In genomic region chr2:180222250-180222649, GRCm38 (mm10) we compare ENCODE assay signal across 9 mouse cellular contexts. TPM values are rescaled to one million over a fixed set of nuclear protein-coding genes. Genes with fewer than 3 reads are reported as not detected.
DNase-seq lines count a peak whose midpoint lies in the region; ATAC-seq and TF ChIP-seq lines count a peak whose summit lies in the region.
"Had no signal": no experiment of that assay in that cellular context is flagged by ENCODE, and none has a peak within 500 bp of the region (broad histone marks: within the 10 kb centered on the region; RNA-seq: fewer than 3 reads in every experiment).

No protein-coding gene starts in this region.

- DNase-seq in layer of hippocampus, adult 2 months (ENCODE audit: low spot score in 2 of 2) = no peak
- no peak for DNase-seq in layer of hippocampus, postnatal 10 days (ENCODE audit: low spot score in 2 of 2)
- peak; percentile 61 for DNase-seq in embryonic facial prominence, embryonic 11.5 days (ENCODE audit: low spot score)
- peak; percentile 55 for DNase-seq in kidney, adult 11 months
- DNase-seq in lung, postnatal 14 days = peak; percentile 61
- no peak for DNase-seq in frontal cortex, postnatal 10 days (ENCODE audit: low spot score in 2 of 2)
- no peak for DNase-seq in gastrocnemius, postnatal 36 days
- DNase-seq in gastrocnemius, adult 8-10 months (ENCODE audit: low spot score in 2 of 2) = no peak

- H3K9ac ChIP-seq in embryonic facial prominence, embryonic 11.5 days (replicated peaks; ENCODE audit: low read length) = no peak overlapping the region; the same call in 1 of the 2 replicates
- H3K9ac ChIP-seq: hindbrain, embryonic 15.5 days had no signal

- intact Hi-C loops in gastrocnemius, postnatal 36 days (cut with DNase I) = no loop called here

- no peak overlapping the region for H3K4me3 ChIP-seq in layer of hippocampus, adult 2 months
- H3K4me3 ChIP-seq in embryonic facial prominence, embryonic 11.5 days (ENCODE audit: low read depth, low read length) = no peak overlapping the region
- H3K4me3 ChIP-seq: hindbrain, embryonic 15.5 days had no signal

- no peak overlapping the region for H3K27ac ChIP-seq in layer of hippocampus, adult 2 months
- no peak overlapping the region for H3K27ac ChIP-seq in embryonic facial prominence, embryonic 11.5 days (replicated peaks; ENCODE audit: low read depth, low read length)
- H3K27ac ChIP-seq: hindbrain, embryonic 15.5 days had no signal

- 13% methylated on average over 6 of the region's 6 CpGs for WGBS in embryonic facial prominence, embryonic 11.5 days

- no peak for ATAC-seq in embryonic facial prominence, embryonic 11.5 days (replicated peaks; ENCODE audit: insufficient number of reproducible peaks, low FRiP score, low TSS enrichment, low read depth)

- no peaks in the 10 kb centered on the region for H3K36me3 ChIP-seq in embryonic facial prominence, embryonic 11.5 days (replicated peaks; ENCODE audit: control insufficient read depth, insufficient read depth, low read depth, low read length)
- H3K36me3 ChIP-seq: hindbrain, embryonic 15.5 days had no signal

- peaks cover 18% of the 10 kb centered on the region for H3K27me3 ChIP-seq in embryonic facial prominence, embryonic 11.5 days (ENCODE audit: control insufficient read depth, insufficient read depth, low read length)

- no peaks in the 10 kb centered on the region for H3K9me3 ChIP-seq in embryonic facial prominence, embryonic 11.5 days (replicated peaks; ENCODE audit: control insufficient read depth, low read length)
- H3K9me3 ChIP-seq: hindbrain, embryonic 15.5 days had no signal

- H3K4me2 ChIP-seq in embryonic facial prominence, embryonic 11.5 days (ENCODE audit: low read depth, low read length) = no peak overlapping the region; the same call in 1 of the 2 replicates
- H3K4me2 ChIP-seq: hindbrain, embryonic 15.5 days had no signal

- H3K4me1 ChIP-seq in embryonic facial prominence, embryonic 11.5 days (ENCODE audit: control insufficient read depth, insufficient read depth, low read length) = peaks cover 10% of the 10 kb centered on the region

- TF ChIP-seq CTCF in layer of hippocampus, adult 2 months (conservative IDR thresholded peaks at IDR 0.05) = peak; percentile 61

RNA-seq across cellular contexts. Expression of gene Lama5, which starts 3.4 kb away (rescaled TPM):
- 1 to 10 TPM; 6.9 to 8.9 TPM for total RNA-seq in layer of hippocampus, adult 2 months (2021)
- total RNA-seq in layer of hippocampus, postnatal 10 days (2021) = 1 to 10 TPM; 8.1 to 9.6 TPM
- polyA plus RNA-seq in embryonic facial prominence, embryonic 11.5 days (2014; fragmentation: Nextera tagmentation; extraction: Ambion mirVana) = 6.9 and 11.5 TPM in 2 replicates
- 10 to 100 TPM in 1 of 2 experiments, 1 to 10 TPM in 1; 8.7 to 11.2 TPM for total RNA-seq in gastrocnemius, postnatal 36 days (2021)
- 10 to 100 TPM; 10.8 to 16.5 (median 13.8) TPM for total RNA-seq in gastrocnemius, adult 8-10 months (2022)

RNA-seq across cellular contexts. Expression of gene Rps21, which starts 34.9 kb away (rescaled TPM):
- 100 to 1,000 TPM; 713 to 738 TPM for total RNA-seq in layer of hippocampus, adult 2 months (2021)
- total RNA-seq in layer of hippocampus, postnatal 10 days (2021) = 100 to 1,000 TPM; 654 to 715 TPM
- polyA plus RNA-seq in embryonic facial prominence, embryonic 11.5 days (2014; fragmentation: Nextera tagmentation; extraction: Ambion mirVana) = 516 and 527 TPM in 2 replicates
- total RNA-seq in gastrocnemius, postnatal 36 days (2021) = 100 to 1,000 TPM; 310 to 370 TPM
- 100 to 1,000 TPM; 348 to 580 (median 436) TPM for total RNA-seq in gastrocnemius, adult 8-10 months (2022)

RNA-seq across cellular contexts. Expression of gene Adrm1, which starts 51.0 kb away (rescaled TPM):
- total RNA-seq in layer of hippocampus, adult 2 months (2021) = 100 to 1,000 TPM; 105 to 108 TPM
- total RNA-seq in layer of hippocampus, postnatal 10 days (2021) = 100 to 1,000 TPM; 107 to 117 TPM
- 157 and 169 TPM in 2 replicates for polyA plus RNA-seq in embryonic facial prominence, embryonic 11.5 days (2014; fragmentation: Nextera tagmentation; extraction: Ambion mirVana)
- total RNA-seq in gastrocnemius, postnatal 36 days (2021) = 100 to 1,000 TPM in 1 of 2 experiments, 10 to 100 TPM in 1; 95.4 to 103 TPM
- total RNA-seq in gastrocnemius, adult 8-10 months (2022) = 100 to 1,000 TPM; 124 to 131 (median 129) TPM

RNA-seq across cellular contexts. Expression of gene Cables2, which starts 51.0 kb away (rescaled TPM):
- total RNA-seq in layer of hippocampus, adult 2 months (2021) = 10 to 100 TPM; 31.6 to 37.5 TPM
- total RNA-seq in layer of hippocampus, postnatal 10 days (2021) = 10 to 100 TPM; 38.6 to 40.1 TPM
- 14.5 and 14.8 TPM in 2 replicates for polyA plus RNA-seq in embryonic facial prominence, embryonic 11.5 days (2014; fragmentation: Nextera tagmentation; extraction: Ambion mirVana)
- 10 to 100 TPM in 1 of 2 experiments, 1 to 10 TPM in 1; 9.7 to 11.5 TPM for total RNA-seq in gastrocnemius, postnatal 36 days (2021)
- 10 to 100 TPM in 1 of 4 experiments, 1 to 10 TPM in 3; 8.1 to 10.8 (median 9.0) TPM for total RNA-seq in gastrocnemius, adult 8-10 months (2022)

Comparison
In these comparisons a context has a peak if more than half of its experiments do, and no peak if none do; other contexts are left out.
1. DNase-seq: peak in embryonic facial prominence, embryonic 11.5 days (single experiment), kidney, adult 11 months (single experiment) and lung, postnatal 14 days (single experiment); none in layer of hippocampus, adult 2 months (0 of 2), layer of hippocampus, postnatal 10 days (0 of 2), frontal cortex, postnatal 10 days (0 of 2), gastrocnemius, postnatal 36 days (0 of 2) and gastrocnemius, adult 8-10 months (0 of 2).